Mouse (Mus musculus) hematopoietic stem cell, adult 5-6 weeks (primary cell): ENCODE data around the gene Slit3. TPM values are rescaled to one million over a fixed set of nuclear protein-coding genes. Genes with fewer than 3 reads are reported as not detected.
A peak's percentile ranks its signal among the peaks of the same experiment; 100 is the strongest.

Experiments
- ATAC-seq, 2 experiments: fragments of 125-278 bp in 1 of 2; replicated peaks in 1 of 2; 2 replicates each; pipeline ENCODE4 v1.8.0; 2016 to 2017; ENCODE audit warnings: inconsistent platforms in 2 of 2, mild to moderate bottlenecking in 2 of 2, moderate number of reproducible peaks in 2 of 2, low read depth in 1 of 2, moderate TSS enrichment in 1 of 2; ENCODE audit not compliant: low FRiP score in 2 of 2, poor library complexity in 2 of 2, severe bottlenecking in 2 of 2, insufficient read depth in 1 of 2, low TSS enrichment in 1 of 2
- total RNA-seq: library from RNA; stranded (forward); fragments of 172-1452, 232-1000 nt; gene quantifications from 2 replicates; pipeline ENCODE4 v1.2.3, GENCODE M21; 2017

Gene Slit3
- total RNA-seq, 1 experiment from 2014 or later = not detected

- ATAC-seq = no peak
Measured at GRCm38 (mm10) chr11:35380766-35381165, 259.7 kb downstream of the Slit3 start.

- no peak for ATAC-seq
Measured at GRCm38 (mm10) chr11:35385444-35385843, 264.4 kb downstream of the Slit3 start.

GRCm38 (mm10) chr11:35387826-35388225, 266.8 kb downstream of the Slit3 start:
- ATAC-seq = no peak

GRCm38 (mm10) chr11:35388471-35388870, 267.4 kb downstream of the Slit3 start:
- no peak for ATAC-seq

- ATAC-seq = no peak
Measured at GRCm38 (mm10) chr11:35389341-35389740, 268.3 kb downstream of the Slit3 start.

- ATAC-seq = no peak
Measured at GRCm38 (mm10) chr11:35389780-35390435, 268.9 kb downstream of the Slit3 start.

GRCm38 (mm10) chr11:35393815-35394214, 272.8 kb downstream of the Slit3 start:
- ATAC-seq = no peak

- ATAC-seq = no peak
Measured at GRCm38 (mm10) chr11:35395376-35395775, 274.4 kb downstream of the Slit3 start.

- ATAC-seq = no peak
Measured at GRCm38 (mm10) chr11:35398353-35398752, 277.3 kb downstream of the Slit3 start.

- no peak for ATAC-seq
Measured at GRCm38 (mm10) chr11:35403516-35403915, 282.5 kb downstream of the Slit3 start.

GRCm38 (mm10) chr11:35406045-35406444, 285.0 kb downstream of the Slit3 start:
- no peak for ATAC-seq

- no peak for ATAC-seq
Measured at GRCm38 (mm10) chr11:35406522-35406921, 285.5 kb downstream of the Slit3 start.

GRCm38 (mm10) chr11:35407341-35408154, 286.5 kb downstream of the Slit3 start:
- 0 out of 4 replicates have a peak, but pooled peaks of 1 of the 2 experiments have one; percentile 38 for ATAC-seq

GRCm38 (mm10) chr11:35410431-35410830, 289.4 kb downstream of the Slit3 start:
- no peak for ATAC-seq

GRCm38 (mm10) chr11:35415768-35416401, 294.9 kb downstream of the Slit3 start:
- no peak for ATAC-seq

GRCm38 (mm10) chr11:35416402-35417093, 295.5 kb downstream of the Slit3 start:
- no peak for ATAC-seq

GRCm38 (mm10) chr11:35417911-35418552, 297.0 kb downstream of the Slit3 start:
- ATAC-seq = no peak
